Mouse (Mus musculus): ENCODE results near the gene Gtpbp2. TPM values are rescaled to one million over a fixed set of nuclear protein-coding genes. Genes with fewer than 3 reads are reported as not detected.

The Gtpbp2 gene
- polyA plus RNA-seq, 1 experiment: 161 TPM

- Histone ChIP-seq H3K4me1 (ENCODE audit: control insufficient read depth, insufficient read depth, low read length) (peaks cover 2% of the 10 kb centered on the region; the same call in 1 of the 2 replicates), H3K27ac (ENCODE audit: insufficient read depth, low read length) (no peak overlapping the region), H3K4me3 (ENCODE audit: insufficient read depth, low read length) (no peak overlapping the region)
- TF ChIP-seq POLR2A (IDR thresholded peaks at IDR 0.05; ENCODE audit: extremely low read depth, insufficient read depth, low read length) (no peak), CTCF (IDR thresholded peaks at IDR 0.05; ENCODE audit: extremely low read depth, insufficient read depth, low read length) (no peak)
Observed at GRCm38 (mm10) chr17:46162951-46163421, 2.2 kb downstream of the Gtpbp2 start.

- Histone ChIP-seq H3K4me1 (ENCODE audit: control insufficient read depth, insufficient read depth, low read length) (peaks cover 2% of the 10 kb centered on the region; the same call in 1 of the 2 replicates), H3K27ac (ENCODE audit: insufficient read depth, low read length) (no peak overlapping the region), H3K4me3 (ENCODE audit: insufficient read depth, low read length) (no peak overlapping the region)
- TF ChIP-seq CTCF (IDR thresholded peaks at IDR 0.05; ENCODE audit: extremely low read depth, insufficient read depth, low read length): no peak
- TF ChIP-seq POLR2A (IDR thresholded peaks at IDR 0.05; ENCODE audit: extremely low read depth, insufficient read depth, low read length): no peak
Observed at GRCm38 (mm10) chr17:46164301-46164700, 3.5 kb downstream of the Gtpbp2 start.

DNA sequence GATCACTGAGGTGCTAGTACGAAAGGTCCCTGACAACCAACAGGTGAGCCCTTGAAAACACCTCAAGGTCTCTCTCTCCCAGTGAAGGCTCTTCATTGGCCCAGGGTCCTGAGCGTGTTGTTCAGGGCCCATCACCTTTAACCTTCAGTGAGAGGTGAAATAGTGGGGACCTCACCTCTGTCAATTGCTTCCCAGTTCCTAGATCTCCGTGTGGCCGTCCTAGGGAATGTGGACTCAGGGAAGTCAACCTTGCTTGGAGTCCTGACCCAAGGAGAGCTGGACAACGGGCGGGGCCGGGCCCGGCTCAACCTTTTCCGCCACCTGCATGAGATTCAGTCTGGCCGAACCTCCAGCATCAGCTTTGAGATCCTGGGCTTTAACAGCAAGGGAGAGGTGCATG is 4.0 kb downstream of the Gtpbp2 start:
- Histone ChIP-seq H3K27ac (ENCODE audit: insufficient read depth, low read length) (no peak overlapping the region), H3K4me3 (ENCODE audit: insufficient read depth, low read length) (no peak overlapping the region), H3K4me1 (ENCODE audit: control insufficient read depth, insufficient read depth, low read length) (no peaks in the 10 kb centered on the region; the same call in 1 of the 2 replicates)
- TF ChIP-seq POLR2A (IDR thresholded peaks at IDR 0.05; ENCODE audit: extremely low read depth, insufficient read depth, low read length) (no peak), CTCF (IDR thresholded peaks at IDR 0.05; ENCODE audit: extremely low read depth, insufficient read depth, low read length) (no peak)

DNA sequence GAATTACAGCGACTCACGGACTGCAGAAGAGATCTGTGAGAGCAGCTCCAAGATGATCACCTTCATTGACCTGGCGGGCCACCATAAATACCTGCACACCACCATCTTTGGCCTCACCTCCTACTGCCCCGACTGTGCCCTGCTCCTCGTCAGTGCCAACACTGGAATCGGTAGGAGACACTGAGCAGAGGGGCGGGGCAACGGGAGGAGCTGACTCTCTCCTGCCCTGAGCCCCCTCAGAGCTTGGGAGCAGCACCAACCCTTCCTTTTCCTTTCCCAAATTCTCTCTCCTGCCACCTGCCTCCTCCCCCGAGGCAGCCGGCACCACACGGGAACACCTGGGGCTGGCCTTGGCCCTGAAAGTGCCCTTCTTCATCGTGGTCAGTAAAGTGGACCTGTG is 4.6 kb downstream of the Gtpbp2 start:
- no peaks in the 10 kb centered on the region for H3K4me1 ChIP-seq (ENCODE audit: control insufficient read depth, insufficient read depth, low read length)
- no peak overlapping the region for H3K4me3 ChIP-seq (ENCODE audit: insufficient read depth, low read length)
- TF ChIP-seq CTCF (IDR thresholded peaks at IDR 0.05; ENCODE audit: extremely low read depth, insufficient read depth, low read length) (no peak), POLR2A (IDR thresholded peaks at IDR 0.05; ENCODE audit: extremely low read depth, insufficient read depth, low read length) (no peak)
- no peak overlapping the region for H3K27ac ChIP-seq (ENCODE audit: insufficient read depth, low read length)

DNA sequence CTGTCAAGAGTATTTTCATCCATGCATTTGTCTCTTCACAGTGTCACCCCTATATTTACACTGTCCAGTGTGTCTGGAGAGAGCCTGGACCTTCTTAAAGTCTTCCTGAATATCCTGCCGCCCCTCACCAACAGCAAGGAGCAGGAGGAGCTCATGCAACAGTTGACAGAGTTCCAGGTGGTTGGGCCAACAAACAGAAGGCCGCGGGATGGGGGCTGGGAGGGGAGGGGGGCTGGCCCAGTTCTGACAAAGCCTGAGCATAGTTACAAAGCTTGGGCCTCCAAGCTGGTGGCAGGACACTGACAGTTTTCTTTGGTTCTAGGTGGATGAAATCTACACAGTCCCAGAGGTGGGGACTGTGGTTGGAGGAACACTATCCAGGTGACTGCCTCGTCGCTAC is 5.4 kb downstream of the Gtpbp2 start:
- H3K27ac ChIP-seq (ENCODE audit: insufficient read depth, low read length): no peak overlapping the region
- TF ChIP-seq CTCF (IDR thresholded peaks at IDR 0.05; ENCODE audit: extremely low read depth, insufficient read depth, low read length) (no peak), POLR2A (IDR thresholded peaks at IDR 0.05; ENCODE audit: extremely low read depth, insufficient read depth, low read length) (no peak)
- no peaks in the 10 kb centered on the region for H3K4me1 ChIP-seq (ENCODE audit: control insufficient read depth, insufficient read depth, low read length)
- no peak overlapping the region for H3K4me3 ChIP-seq (ENCODE audit: insufficient read depth, low read length)

DNA sequence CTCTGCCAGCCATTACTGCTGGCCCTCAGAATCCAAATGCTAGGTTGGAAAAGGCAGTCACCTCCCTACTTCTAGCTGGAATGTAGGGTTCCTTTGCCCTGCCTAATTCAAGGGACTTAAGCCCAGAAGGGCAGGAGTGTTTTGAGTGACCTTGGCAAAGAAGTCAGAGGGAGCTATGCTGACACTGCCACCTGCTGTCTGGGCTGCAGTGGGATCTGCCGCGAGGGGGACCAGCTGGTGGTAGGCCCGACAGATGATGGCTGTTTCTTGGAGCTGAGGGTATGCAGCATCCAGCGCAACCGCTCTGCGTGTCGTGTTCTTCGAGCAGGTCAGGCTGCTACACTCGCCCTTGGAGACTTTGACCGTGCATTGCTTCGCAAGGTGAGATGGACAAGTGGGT is 6.2 kb downstream of the Gtpbp2 start:
- Histone ChIP-seq H3K27ac (ENCODE audit: insufficient read depth, low read length) (no peak overlapping the region), H3K4me3 (ENCODE audit: insufficient read depth, low read length) (no peak overlapping the region), H3K4me1 (ENCODE audit: control insufficient read depth, insufficient read depth, low read length) (no peaks in the 10 kb centered on the region)
- TF ChIP-seq CTCF (IDR thresholded peaks at IDR 0.05; ENCODE audit: extremely low read depth, insufficient read depth, low read length) (0 out of 2 replicates have a peak, but pooled peaks have one; percentile 20), POLR2A (IDR thresholded peaks at IDR 0.05; ENCODE audit: extremely low read depth, insufficient read depth, low read length) (no peak)

DNA sequence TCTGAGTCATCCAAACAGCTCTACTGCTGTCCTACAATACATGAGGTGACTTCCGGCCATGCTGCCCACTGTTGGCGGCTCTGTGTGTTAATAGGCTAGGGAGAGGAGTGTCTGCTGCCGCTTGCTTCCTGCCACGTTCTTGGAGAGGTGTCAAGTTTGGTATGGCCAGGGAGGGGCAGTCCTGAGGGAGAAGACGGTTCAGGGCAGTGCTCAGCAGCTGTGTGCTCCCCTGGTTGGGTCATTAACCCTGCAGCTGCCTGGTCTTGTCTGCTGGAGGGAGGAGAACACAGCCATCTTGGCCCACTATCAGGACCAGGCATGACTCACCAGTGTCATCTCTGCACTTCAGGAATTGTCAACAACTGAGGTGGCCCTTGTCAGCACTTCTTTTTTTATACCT is 7.5 kb downstream of the Gtpbp2 start:
- no peak overlapping the region for H3K4me3 ChIP-seq (ENCODE audit: insufficient read depth, low read length)
- H3K4me1 ChIP-seq (ENCODE audit: control insufficient read depth, insufficient read depth, low read length): no peaks in the 10 kb centered on the region
- no peak for TF ChIP-seq POLR2A (IDR thresholded peaks at IDR 0.05; ENCODE audit: extremely low read depth, insufficient read depth, low read length)
- no peak for TF ChIP-seq CTCF (IDR thresholded peaks at IDR 0.05; ENCODE audit: extremely low read depth, insufficient read depth, low read length)
- H3K27ac ChIP-seq (ENCODE audit: insufficient read depth, low read length): no peak overlapping the region

- H3K4me1 ChIP-seq (ENCODE audit: control insufficient read depth, insufficient read depth, low read length): no peaks in the 10 kb centered on the region
- no peak for TF ChIP-seq CTCF (IDR thresholded peaks at IDR 0.05; ENCODE audit: extremely low read depth, insufficient read depth, low read length)
- TF ChIP-seq POLR2A (IDR thresholded peaks at IDR 0.05; ENCODE audit: extremely low read depth, insufficient read depth, low read length): no peak
- 0 out of 2 replicates have a peak overlapping the region, but pooled peaks have one; percentile 17 for H3K27ac ChIP-seq (ENCODE audit: insufficient read depth, low read length)
- H3K4me3 ChIP-seq (ENCODE audit: insufficient read depth, low read length): no peak overlapping the region
Observed at GRCm38 (mm10) chr17:46168768-46169167, 7.9 kb downstream of the Gtpbp2 start.

DNA sequence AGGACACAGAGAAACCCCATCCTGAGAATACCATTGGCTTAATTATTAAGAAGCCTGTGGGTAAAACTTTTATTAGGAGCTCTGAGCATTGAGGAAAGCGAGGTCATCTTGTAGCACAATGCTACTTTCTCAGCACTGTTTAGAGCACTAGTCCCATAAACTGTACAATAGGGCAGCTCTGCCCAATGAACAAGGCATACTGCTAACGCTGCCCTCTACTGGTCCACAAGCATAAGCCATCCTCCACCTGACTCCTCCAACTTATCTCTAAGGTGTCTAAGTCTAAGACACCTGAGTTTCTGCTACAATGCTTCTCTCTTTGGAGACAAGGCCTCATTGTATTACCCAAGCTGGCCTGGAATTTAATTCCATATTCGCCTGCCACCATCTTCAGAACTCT is 9.7 kb downstream of the Gtpbp2 start:
- Histone ChIP-seq H3K4me3 (ENCODE audit: insufficient read depth, low read length) (no peak overlapping the region), H3K27ac (ENCODE audit: insufficient read depth, low read length) (no peak overlapping the region), H3K4me1 (ENCODE audit: control insufficient read depth, insufficient read depth, low read length) (no peaks in the 10 kb centered on the region)
- no peak for TF ChIP-seq POLR2A (IDR thresholded peaks at IDR 0.05; ENCODE audit: extremely low read depth, insufficient read depth, low read length)
- TF ChIP-seq CTCF (IDR thresholded peaks at IDR 0.05; ENCODE audit: extremely low read depth, insufficient read depth, low read length): peak; percentile 62

DNA sequence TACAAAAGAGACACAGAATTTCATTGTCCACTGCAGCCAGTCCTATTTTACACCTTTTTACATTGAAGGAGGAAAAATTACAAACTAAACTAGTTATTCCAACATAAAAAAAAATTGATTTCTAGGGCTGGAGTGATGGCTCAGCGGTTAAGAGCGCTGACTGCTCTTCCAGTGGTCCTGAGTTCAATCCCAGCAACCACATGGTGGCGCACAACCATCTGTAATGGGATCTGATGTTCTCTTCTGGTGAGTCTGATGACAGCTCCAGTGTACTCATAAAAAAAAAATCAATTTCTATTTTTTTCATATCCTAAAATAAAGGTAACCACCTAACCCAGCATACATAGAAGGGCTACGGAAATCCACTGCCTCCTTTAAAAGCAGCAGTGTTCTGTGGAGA is 21.4 kb downstream of the Gtpbp2 start:
- Histone ChIP-seq H3K27ac (ENCODE audit: insufficient read depth, low read length) (no peak overlapping the region), H3K4me1 (ENCODE audit: control insufficient read depth, insufficient read depth, low read length) (no peaks in the 10 kb centered on the region), H3K4me3 (ENCODE audit: insufficient read depth, low read length) (no peak overlapping the region)
- TF ChIP-seq CTCF (IDR thresholded peaks at IDR 0.05; ENCODE audit: extremely low read depth, insufficient read depth, low read length): peak; percentile 15; the same call in 1 of the 2 replicates
- TF ChIP-seq POLR2A (IDR thresholded peaks at IDR 0.05; ENCODE audit: extremely low read depth, insufficient read depth, low read length): no peak
